Mouse (Mus musculus) liver, embryonic 14.5 days (tissue): ENCODE results near the gene Bdp1.

Experiments used
- CTCF ChIP-seq: IDR thresholded peaks from 2 replicates; pipeline ENCODE4 v1.5.1; 2016; ENCODE audit warnings: antibody characterized with exemption, low read depth, control low read depth
- EP300 ChIP-seq: IDR thresholded peaks from 2 replicates; pipeline ENCODE4 v1.6.1; 2016; ENCODE audit warnings: antibody characterized with exemption, low read depth

DNA sequence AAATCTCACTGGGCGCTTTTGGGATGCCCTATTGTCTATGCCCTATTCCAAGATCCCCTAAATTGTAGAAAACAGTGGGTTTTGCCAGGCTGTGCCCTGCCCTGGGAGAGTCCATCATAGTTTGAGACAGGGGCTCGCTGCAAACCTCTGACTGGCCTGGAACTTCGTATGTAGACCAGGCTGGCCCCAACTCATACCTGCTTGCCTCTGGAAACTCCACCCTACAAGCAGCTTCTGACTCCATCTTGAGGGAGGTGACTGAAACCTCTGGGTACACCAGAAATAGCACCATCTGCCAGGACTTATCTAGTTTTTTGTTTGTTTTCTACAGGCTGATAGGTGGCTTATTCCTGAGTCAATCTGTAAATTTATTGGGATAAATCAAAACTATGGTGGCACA is 20.1 kb upstream of the Bdp1 start:
- TF ChIP-seq CTCF (no peak), EP300 (no peak)
